Mouse (Mus musculus) brain, embryonic 14.5 days (tissue): ENCODE measurements around the gene Bank1.

Source experiments
- CTCF ChIP-seq: fragments of 200-500 bp; IDR thresholded peaks from 2 replicates; pipeline ENCODE4 v1.5.1; 2012; ENCODE audit warnings: inconsistent platforms, mild to moderate bottlenecking, moderate library complexity, borderline replicate concordance; ENCODE audit not compliant: insufficient read depth, insufficient read length; ENCODE audit errors: extremely low read depth
- POLR2A ChIP-seq: fragments of 200-500 bp; IDR thresholded peaks from 2 replicates; pipeline ENCODE4 v1.6.1; 2012; ENCODE audit warnings: mild to moderate bottlenecking, inconsistent platforms, borderline replicate concordance; ENCODE audit not compliant: poor library complexity, insufficient read depth, insufficient read length, severe bottlenecking; ENCODE audit errors: extremely low read depth

DNA sequence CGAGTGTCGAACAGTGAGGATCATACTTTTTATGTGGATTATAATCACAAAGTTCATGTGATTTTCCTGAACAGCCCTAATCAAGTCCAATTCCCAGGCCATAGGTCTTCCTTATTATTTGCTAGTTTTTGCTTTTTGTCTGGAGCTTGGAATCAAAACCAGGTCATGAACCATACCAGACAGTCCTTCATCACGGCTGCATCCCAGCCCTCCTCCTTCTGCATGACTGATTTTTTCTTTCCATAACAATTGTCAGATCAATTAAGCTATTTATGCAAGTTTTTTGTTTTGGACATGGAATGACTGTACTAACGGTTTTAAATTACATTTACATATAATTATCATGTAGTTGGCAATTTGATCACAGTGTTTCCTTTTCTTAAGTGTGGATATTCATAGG is 315.2 kb downstream of the Bank1 start:
- TF ChIP-seq CTCF = no peak
- no peak for TF ChIP-seq POLR2A
